Mouse (Mus musculus) forebrain, embryonic 14.5 days (tissue): Measurements from ENCODE around the gene a. TPM values are rescaled to one million over a fixed set of nuclear protein-coding genes. Genes with fewer than 3 reads are reported as not detected.

ENCODE experiments used
- ATAC-seq: fragments of 200-750 bp; cut with Nextera tagmentation; 2 replicates; pipeline ENCODE4 v1.8.0; 2017; ENCODE audit warnings: mild to moderate bottlenecking, moderate library complexity
- DNase-seq: peaks from one replicate; pipeline ENCODE4 v3.0.0-alpha.2; 2015; ENCODE audit warnings: low spot score
- H3K27ac ChIP-seq: fragments of 300-500 bp; sonication (generic); 2 replicates; pipeline ENCODE4 v1.5.1; 2014; ENCODE audit warnings: low read depth, mild to moderate bottlenecking, control low read depth, low read length, moderate library complexity
- H3K27me3 ChIP-seq: fragments of 300-500 bp; sonication (generic); replicated peaks from 2 replicates; pipeline ENCODE4 v1.6.1; 2014; ENCODE audit warnings: low read length, control low read depth, mixed read lengths; ENCODE audit not compliant: control insufficient read depth, insufficient read depth
- H3K36me3 ChIP-seq: fragments of 300-500 bp; sonication (generic); 2 replicates; pipeline ENCODE4 v1.6.1; 2014; ENCODE audit warnings: low read length, control low read depth; ENCODE audit not compliant: control insufficient read depth, insufficient read depth
- H3K4me1 ChIP-seq: fragments of 300-500 bp; sonication (generic); 2 replicates; pipeline ENCODE4 v1.6.1; 2014; ENCODE audit warnings: antibody characterized with exemption, low read length, control low read depth; ENCODE audit not compliant: control insufficient read depth, insufficient read depth
- H3K4me2 ChIP-seq: fragments of 300-500 bp; sonication (generic); 2 replicates; pipeline ENCODE4 v1.6.1; 2014; ENCODE audit warnings: mild to moderate bottlenecking, control low read depth, low read length
- H3K4me3 ChIP-seq: fragments of 300-500 bp; sonication (generic); 2 replicates; pipeline ENCODE4 v1.5.1; 2014; ENCODE audit warnings: low read depth, low read length, control low read depth
- H3K9ac ChIP-seq: fragments of 300-500 bp; sonication (generic); 2 replicates; pipeline ENCODE4 v1.6.1; 2014; ENCODE audit warnings: mild to moderate bottlenecking, low read length, control low read depth, moderate library complexity
- H3K9me3 ChIP-seq: fragments of 300-500 bp; sonication (generic); replicated peaks from 2 replicates; pipeline ENCODE4 v1.6.1; 2016; ENCODE audit warnings: low read length, control low read depth, mixed read lengths; ENCODE audit not compliant: control insufficient read depth
- WGBS: fragments of 180-500 bp; shearing (Covaris S2); extraction: QIAGEN DNeasy Blood & Tissue Kit; methylation state at CpG from one replicate; pipeline ENCODE4 v1.1.7; 2014; 5-methylcytosine and 5-hydroxymethylcytosine counted together
- polyA plus RNA-seq: library from polyadenylated mRNA; unstranded; fragments of >200 nt; fragmentation: Nextera tagmentation; extraction: Ambion mirVana; gene quantifications from 2 replicates; pipeline ENCODE4 v1.2.1, GENCODE M21; 2014

The a gene
- polyA plus RNA-seq: 0.89 and 2.4 TPM in 2 replicates

- no peaks in the 10 kb centered on the region for H3K27me3 ChIP-seq
- peak within 1 kb of the TSS; percentile 93 for H3K9ac ChIP-seq
- H3K4me3 ChIP-seq: peak within 1 kb of the TSS; percentile 98
- WGBS: under 1% methylated on average over 82 of the region's 89 CpGs
- H3K27ac ChIP-seq: peak within 1 kb of the TSS; percentile 98
- ATAC-seq: peak; percentile 96
- H3K4me1 ChIP-seq: peaks cover 21% of the 10 kb centered on the region
- H3K36me3 ChIP-seq: peaks cover 4% of the 10 kb centered on the region; the same call in 1 of the 2 replicates
- H3K4me2 ChIP-seq: peak within 1 kb of the TSS; percentile 88
- peak; percentile 98 for DNase-seq
- no peaks in the 10 kb centered on the region for H3K9me3 ChIP-seq
Observed at GRCm38 (mm10) chr2:154790656-154791483, at the start of gene a, which contains the start of gene Raly. TSS of gene a (plus strand) at chr2:154791402. TSS of gene Raly (plus strand) at chr2:154791096.

GRCm38 (mm10) chr2:154742911-154743819 is 48.0 kb upstream of the a start:
- no peak for DNase-seq
- 86% methylated on average over 10 of the region's 10 CpGs for WGBS
- H3K4me2 ChIP-seq: no peak overlapping the region
- no peaks in the 10 kb centered on the region for H3K36me3 ChIP-seq
- no peaks in the 10 kb centered on the region for H3K4me1 ChIP-seq
- no peak for ATAC-seq
- no peaks in the 10 kb centered on the region for H3K9me3 ChIP-seq
- H3K9ac ChIP-seq: no peak overlapping the region
- H3K4me3 ChIP-seq: no peak overlapping the region
- no peak overlapping the region for H3K27ac ChIP-seq
- no peaks in the 10 kb centered on the region for H3K27me3 ChIP-seq

- ATAC-seq: no peak
- H3K4me1 ChIP-seq: peaks cover 2% of the 10 kb centered on the region
- no peak for DNase-seq
Observed at GRCm38 (mm10) chr2:154743915-154744314, 47.3 kb upstream of the a start.

GRCm38 (mm10) chr2:154748383-154748782 is 42.8 kb upstream of the a start:
- Histone ChIP-seq H3K4me2 (no peak overlapping the region), H3K4me1 (peaks cover 15% of the 10 kb centered on the region), H3K27me3 (no peaks in the 10 kb centered on the region), H3K36me3 (no peaks in the 10 kb centered on the region), H3K9me3 (no peaks in the 10 kb centered on the region), H3K27ac (peak overlapping the region; percentile 81; the same call in 1 of the 2 replicates), H3K4me3 (no peak overlapping the region), H3K9ac (no peak overlapping the region)
- ATAC-seq (no peak), DNase-seq (no peak)
- WGBS: 77% methylated on average over 2 of the region's 2 CpGs

More at GRCm38 (mm10) chr2:154743915-154744314, 47.3 kb upstream of the a start:
- Histone ChIP-seq H3K36me3 (no peaks in the 10 kb centered on the region), H3K9ac (no peak overlapping the region), H3K4me2 (no peak overlapping the region), H3K27ac (no peak overlapping the region), H3K9me3 (no peaks in the 10 kb centered on the region), H3K27me3 (no peaks in the 10 kb centered on the region), H3K4me3 (no peak overlapping the region)
- WGBS: 88% methylated on average over 4 of the region's 4 CpGs

DNA sequence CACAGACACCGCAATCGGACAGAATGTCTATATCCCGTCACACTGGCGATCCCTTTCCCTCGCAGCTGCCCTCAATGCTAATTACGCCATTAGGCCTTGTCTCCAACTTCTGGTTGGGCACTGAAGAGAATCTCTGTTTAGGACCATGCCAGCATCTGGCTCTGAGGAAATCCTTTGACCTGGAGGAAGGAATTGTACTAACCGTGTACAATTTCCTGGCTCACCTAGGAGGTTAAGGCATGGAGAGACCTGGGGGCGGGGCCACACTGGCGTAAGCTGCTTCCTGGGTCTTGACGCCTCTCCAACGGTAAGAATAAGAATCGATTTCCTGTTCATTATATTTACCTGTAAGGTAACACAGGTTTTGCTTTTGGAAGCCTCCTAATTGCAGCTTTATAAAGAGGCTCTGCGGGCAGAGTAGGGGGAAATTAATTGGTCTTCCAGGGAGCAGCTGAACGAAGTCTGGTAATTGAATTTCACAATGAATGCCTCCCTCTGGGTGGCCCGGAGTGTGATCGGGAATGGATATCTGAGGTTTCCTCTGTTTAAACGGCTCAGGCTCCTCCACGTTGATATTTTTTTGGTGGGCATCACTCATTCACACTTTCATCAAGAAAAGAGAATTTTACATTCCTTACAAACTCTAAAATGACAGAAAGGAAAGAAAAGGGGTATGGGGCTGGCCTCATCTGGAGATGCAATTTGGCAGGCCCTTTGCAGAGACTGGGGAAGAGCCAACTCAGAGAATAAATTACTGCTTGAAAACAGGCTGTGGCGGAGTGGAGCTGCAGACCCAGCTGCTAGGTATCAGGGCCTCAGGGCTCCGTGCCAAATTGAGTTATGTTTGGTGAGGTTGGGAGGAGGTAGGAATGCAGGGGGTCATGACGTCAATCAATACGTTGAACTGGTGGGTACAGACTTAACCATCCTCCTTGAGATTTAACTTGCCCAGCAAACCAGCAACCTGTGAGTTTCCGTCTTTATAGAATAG is 41.9 kb upstream of the a start:
- 10% methylated on average over 23 of the region's 23 CpGs for whole genome bisulfite sequencing
- Histone ChIP-seq H3K4me1 (peaks cover 15% of the 10 kb centered on the region), H3K27me3 (no peaks in the 10 kb centered on the region), H3K36me3 (no peaks in the 10 kb centered on the region), H3K9ac (no peak overlapping the region), H3K4me3 (no peak overlapping the region), H3K9me3 (no peaks in the 10 kb centered on the region), H3K4me2 (peak overlapping the region; percentile 30), H3K27ac (peak overlapping the region; percentile 81)
- DNase-seq (peak; percentile 95), ATAC-seq (peak; percentile 92)

- H3K4me2 ChIP-seq: no peak overlapping the region
- DNase-seq (peak; percentile 36), ATAC-seq (no peak)
- H3K9me3 ChIP-seq: no peaks in the 10 kb centered on the region
- H3K9ac ChIP-seq: no peak overlapping the region
- no peak overlapping the region for H3K4me3 ChIP-seq
- no peaks in the 10 kb centered on the region for H3K36me3 ChIP-seq
- H3K27me3 ChIP-seq: no peaks in the 10 kb centered on the region
- 43% methylated on average over 8 of the region's 8 CpGs for whole genome bisulfite sequencing
- peaks cover 15% of the 10 kb centered on the region for H3K4me1 ChIP-seq
- H3K27ac ChIP-seq: no peak overlapping the region
Observed at GRCm38 (mm10) chr2:154751924-154752323, 39.3 kb upstream of the a start.

GRCm38 (mm10) chr2:154754068-154754560 is 37.1 kb upstream of the a start:
- H3K27ac ChIP-seq: no peak overlapping the region
- no peaks in the 10 kb centered on the region for H3K27me3 ChIP-seq
- no peak overlapping the region for H3K4me2 ChIP-seq
- WGBS: 80% methylated on average over 2 of the region's 2 CpGs
- no peak overlapping the region for H3K4me3 ChIP-seq
- H3K9ac ChIP-seq: no peak overlapping the region
- H3K36me3 ChIP-seq: no peaks in the 10 kb centered on the region
- no peak for ATAC-seq
- H3K4me1 ChIP-seq: peaks cover 12% of the 10 kb centered on the region
- H3K9me3 ChIP-seq: no peaks in the 10 kb centered on the region
- DNase-seq: no peak

GRCm38 (mm10) chr2:154755791-154756190 is 35.4 kb upstream of the a start:
- no peak overlapping the region for H3K9ac ChIP-seq
- no peak for DNase-seq
- H3K4me1 ChIP-seq: peaks cover 4% of the 10 kb centered on the region; the same call in 1 of the 2 replicates
- H3K4me3 ChIP-seq: no peak overlapping the region
- ATAC-seq: no peak
- no peak overlapping the region for H3K4me2 ChIP-seq
- no peaks in the 10 kb centered on the region for H3K36me3 ChIP-seq
- H3K27ac ChIP-seq: no peak overlapping the region
- H3K9me3 ChIP-seq: no peaks in the 10 kb centered on the region
- 60% methylated on average over 6 of the region's 6 CpGs for WGBS
- H3K27me3 ChIP-seq: no peaks in the 10 kb centered on the region
